23 mouse cellular contexts compared by ENCODE assay signal in the genomic region with DNA sequence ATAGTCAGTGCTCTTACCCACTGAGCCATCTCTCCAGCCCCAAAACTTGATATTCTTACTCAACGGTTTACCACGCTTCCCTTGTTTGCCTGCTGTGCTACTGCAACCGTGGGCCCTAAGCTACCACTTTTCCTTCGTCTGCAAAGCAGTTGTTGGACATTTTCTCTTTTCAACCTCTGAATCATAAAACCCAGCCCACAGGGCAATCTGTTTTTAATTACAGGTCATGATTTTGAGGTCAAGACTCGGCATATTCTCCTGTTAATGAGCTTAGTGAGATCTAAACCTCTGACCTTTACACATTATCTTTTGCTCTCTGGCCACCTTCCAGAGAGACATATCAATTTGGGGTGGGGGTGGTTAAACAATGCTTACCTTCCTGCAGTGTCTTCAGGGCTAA. TPM values are rescaled to one million over a fixed set of nuclear protein-coding genes. Genes with fewer than 3 reads are reported as not detected.
DNase-seq lines count a peak whose midpoint lies in the region; ATAC-seq and TF ChIP-seq lines count a peak whose summit lies in the region.
"Had no signal": no experiment of that assay in that cellular context is flagged by ENCODE, and none has a peak within 500 bp of the region (broad histone marks: within the 10 kb centered on the region; RNA-seq: fewer than 3 reads in every experiment).

No protein-coding gene starts in this region.

- peaks cover 6% of the 10 kb centered on the region; the same call in 1 of the 2 replicates for H3K4me1 ChIP-seq in heart, embryonic 10.5 days
- peaks cover 2% of the 10 kb centered on the region for H3K4me1 ChIP-seq in ES-Bruce4 (ENCODE audit: control insufficient read depth, insufficient read depth, low read length)
- peaks cover 8% of the 10 kb centered on the region for H3K4me1 ChIP-seq in midbrain, embryonic 16.5 days (ENCODE audit: control insufficient read depth, insufficient read depth, low read length)
- H3K4me1 ChIP-seq: heart, embryonic 12.5 days had no signal

- H3K4me3 ChIP-seq in heart, embryonic 10.5 days, result no peak overlapping the region
- H3K4me3 ChIP-seq in ES-Bruce4 (ENCODE audit: low read depth, low read length), result no peak overlapping the region
- no peak overlapping the region for H3K4me3 ChIP-seq in midbrain, embryonic 16.5 days (ENCODE audit: low read depth, low read length)
- H3K4me3 ChIP-seq: embryonic facial prominence, embryonic 15.5 days; forebrain, embryonic 15.5 days; heart, adult 2 months; heart, embryonic 12.5 days; hindbrain, embryonic 12.5 days had no signal

- no peak overlapping the region for H3K9ac ChIP-seq in ES-Bruce4 (ENCODE audit: low read depth, poor library complexity, severe bottlenecking)
- H3K9ac ChIP-seq in midbrain, embryonic 16.5 days (ENCODE audit: low read depth, low read length), result no peak overlapping the region
- H3K9ac ChIP-seq: embryonic facial prominence, embryonic 15.5 days; forebrain, embryonic 15.5 days; heart, embryonic 12.5 days; hindbrain, embryonic 12.5 days had no signal

- no peak for ATAC-seq in midbrain, embryonic 16.5 days
- ATAC-seq: CD4-positive, CD25-positive, alpha-beta regulatory T cell, adult 4 months; forebrain, embryonic 15.5 days; hindbrain, embryonic 16.5 days; inflammation-experienced regulatory T-cells, adult 6 months; intestine, postnatal 0 days had no signal

- no peaks in the 10 kb centered on the region for H3K9me3 ChIP-seq in heart, embryonic 10.5 days
- no peaks in the 10 kb centered on the region for H3K9me3 ChIP-seq in ES-Bruce4 (replicated peaks; ENCODE audit: control insufficient read depth, insufficient read depth, low read length, poor library complexity, severe bottlenecking)
- H3K9me3 ChIP-seq in midbrain, embryonic 16.5 days (replicated peaks; ENCODE audit: control insufficient read depth, low read length, poor library complexity, severe bottlenecking), result no peaks in the 10 kb centered on the region
- H3K9me3 ChIP-seq: embryonic facial prominence, embryonic 15.5 days; forebrain, embryonic 15.5 days; heart, embryonic 12.5 days; hindbrain, embryonic 12.5 days had no signal

- 80% methylated on average over 5 of the region's 5 CpGs for WGBS in heart, embryonic 10.5 days
- WGBS in midbrain, embryonic 16.5 days, result 62% methylated on average over 5 of the region's 5 CpGs

- intact Hi-C loops in heart, postnatal 14 days (cut with DNase I), result no loop called here

- H3K27me3 ChIP-seq in heart, embryonic 10.5 days (ENCODE audit: insufficient read depth, poor library complexity, severe bottlenecking), result peaks cover 12% of the 10 kb centered on the region; the same call in 1 of the 2 replicates
- no peaks in the 10 kb centered on the region for H3K27me3 ChIP-seq in ES-Bruce4 (ENCODE audit: control insufficient read depth, insufficient read depth, low read length, poor library complexity, severe bottlenecking)
- no peaks in the 10 kb centered on the region for H3K27me3 ChIP-seq in midbrain, embryonic 16.5 days (ENCODE audit: control insufficient read depth, insufficient read depth, low read depth, low read length)
- H3K27me3 ChIP-seq: embryonic facial prominence, embryonic 15.5 days; heart, embryonic 12.5 days; hindbrain, embryonic 12.5 days had no signal

- no peak overlapping the region for H3K27ac ChIP-seq in heart, embryonic 10.5 days
- peak overlapping the region; percentile 92 for H3K27ac ChIP-seq in ES-Bruce4 (ENCODE audit: insufficient read depth, low read length)
- H3K27ac ChIP-seq in midbrain, embryonic 16.5 days (ENCODE audit: low read length), result no peak overlapping the region
- H3K27ac ChIP-seq: embryonic facial prominence, embryonic 15.5 days; forebrain, embryonic 15.5 days; heart, adult 2 months; hindbrain, embryonic 12.5 days had no signal

- TF ChIP-seq EP300 in ES-Bruce4 (IDR thresholded peaks at IDR 0.05; ENCODE audit: insufficient read depth, low read depth, low read length), result no peak

- no peak overlapping the region for H3K4me2 ChIP-seq in midbrain, embryonic 16.5 days (ENCODE audit: low read length)
- H3K4me2 ChIP-seq: embryonic facial prominence, embryonic 15.5 days; forebrain, embryonic 15.5 days; heart, embryonic 12.5 days; hindbrain, embryonic 12.5 days had no signal

- no peak for TF ChIP-seq CTCF in ES-Bruce4 (IDR thresholded peaks at IDR 0.05; ENCODE audit: low read depth, low read length)

- DNase-seq in heart, embryonic 10.5 days (ENCODE audit: low spot score), result peak; percentile 38
- no peak for DNase-seq in heart, postnatal 14 days
- peak; percentile 23 for DNase-seq in R1 (ENCODE audit: low read depth, low spot score)
- no peak for DNase-seq in retina, postnatal 1 day
- no peak for DNase-seq in thymus, postnatal 10 days (ENCODE audit: low spot score in 2 of 2)
- DNase-seq: adrenal gland, postnatal 10 days; B cell, adult 2 months; cerebellum, adult 11 months; cerebellum, adult 8-10 months; cerebellum, postnatal 14 days; gastrocnemius, postnatal 10 days; heart, adult 2 months; heart, postnatal 4 days had no signal

- H3K36me3 ChIP-seq in heart, embryonic 10.5 days, result peaks cover 29% of the 10 kb centered on the region
- H3K36me3 ChIP-seq in ES-Bruce4 (ENCODE audit: control insufficient read depth, insufficient read depth, low read length, poor library complexity, severe bottlenecking), result peaks cover 22% of the 10 kb centered on the region
- no peaks in the 10 kb centered on the region for H3K36me3 ChIP-seq in midbrain, embryonic 16.5 days (ENCODE audit: control insufficient read depth, insufficient read depth, low read length)
- H3K36me3 ChIP-seq: forebrain, embryonic 15.5 days had no signal

- no peak for TF ChIP-seq POLR2A in ES-Bruce4 (IDR thresholded peaks at IDR 0.05; ENCODE audit: insufficient read depth, low read length)

RNA-seq across cellular contexts. Expression of a gene that starts 14.8 kb away (rescaled TPM):
- 31.5 and 58.1 TPM in 2 replicates for polyA plus RNA-seq in heart, embryonic 10.5 days (2016; fragmentation: Nextera tagmentation; extraction: Ambion mirVana)
- total RNA-seq in heart, postnatal 14 days (2021), result 10 to 100 TPM in 1 of 2 experiments, 1 to 10 TPM in 1; 8.5 to 10.1 TPM
- polyA plus RNA-seq in ES-Bruce4 (2011; ENCODE audit: insufficient read depth, insufficient read length, low read depth, missing spikeins), result 218 and 227 TPM in 2 replicates
- polyA plus RNA-seq in midbrain, embryonic 16.5 days (2015; fragmentation: Nextera tagmentation; extraction: Ambion mirVana), result 7.4 and 8.2 TPM in 2 replicates

Comparison
In these comparisons a context has a peak if more than half of its experiments do, and no peak if none do; other contexts are left out.
1. DNase-seq: peak in heart, embryonic 10.5 days (single experiment) and R1 (single experiment); none in heart, postnatal 14 days (0 of 2), retina, postnatal 1 day (single experiment) and thymus, postnatal 10 days (0 of 2).